Mouse (Mus musculus): ENCODE measurements around the gene Pcgf5.

Gene Pcgf5

GRCm38 (mm10) chr19:36495555-36495954 lies 147.4 kb downstream of the Pcgf5 start:
- DNase-seq (ENCODE audit: low spot score) = no peak

- no peak for DNase-seq (ENCODE audit: low spot score)
Measured at GRCm38 (mm10) chr19:36496532-36496931, 148.4 kb downstream of the Pcgf5 start.

- no peak for DNase-seq (ENCODE audit: low spot score)
Measured at GRCm38 (mm10) chr19:36497067-36497466, 149.0 kb downstream of the Pcgf5 start.

- no peak for DNase-seq (ENCODE audit: low spot score)
Measured at GRCm38 (mm10) chr19:36497744-36498143, 149.6 kb downstream of the Pcgf5 start.

GRCm38 (mm10) chr19:36504716-36505115 lies 156.6 kb downstream of the Pcgf5 start:
- DNase-seq (ENCODE audit: low spot score) = no peak

Measured in spleen, adult 12 weeks (tissue).